In genomic region chr9:21193786-21194185, GRCm38 (mm10) we compare ENCODE assay signal across 19 mouse cellular contexts. TPM values are rescaled to one million over a fixed set of nuclear protein-coding genes. Genes with fewer than 3 reads are reported as not detected.
"Had no signal": no experiment of that assay in that cellular context is flagged by ENCODE, and none has a peak within 500 bp of the region (broad histone marks: within the 10 kb centered on the region; RNA-seq: fewer than 3 reads in every experiment).

No protein-coding gene starts in this region.

- ATAC-seq: midbrain, embryonic 16.5 days had no signal

- DNase-seq: lung, adult 18-20 months; lung, embryonic 14.5 days; lung, postnatal 10 days; lung, postnatal 4 days; midbrain, embryonic 14.5 days; retina, postnatal 1 day; right cerebral cortex, adult 18-20 months; right cerebral cortex, postnatal 25 days; right cerebral cortex, postnatal 4 days; spleen, adult 18-20 months; thymus, adult 18-20 months; thymus, postnatal 14 days; thymus, postnatal 36 days had no signal

- H3K36me3 ChIP-seq: midbrain, embryonic 10.5 days; midbrain, embryonic 12.5 days; neural tube, embryonic 13.5 days; neural tube, embryonic 15.5 days had no signal

- H3K4me3 ChIP-seq: midbrain, embryonic 10.5 days; midbrain, embryonic 12.5 days; neural tube, embryonic 13.5 days; neural tube, embryonic 15.5 days had no signal

- H3K27me3 ChIP-seq: neural tube, embryonic 13.5 days; neural tube, embryonic 15.5 days had no signal

RNA-seq across cellular contexts. Expression of gene S1pr5, which starts 54.5 kb away (rescaled TPM):
- polyA plus RNA-seq: lung, embryonic 14.5 days; thymus, postnatal 0 days had no signal
